In the genomic region with DNA sequence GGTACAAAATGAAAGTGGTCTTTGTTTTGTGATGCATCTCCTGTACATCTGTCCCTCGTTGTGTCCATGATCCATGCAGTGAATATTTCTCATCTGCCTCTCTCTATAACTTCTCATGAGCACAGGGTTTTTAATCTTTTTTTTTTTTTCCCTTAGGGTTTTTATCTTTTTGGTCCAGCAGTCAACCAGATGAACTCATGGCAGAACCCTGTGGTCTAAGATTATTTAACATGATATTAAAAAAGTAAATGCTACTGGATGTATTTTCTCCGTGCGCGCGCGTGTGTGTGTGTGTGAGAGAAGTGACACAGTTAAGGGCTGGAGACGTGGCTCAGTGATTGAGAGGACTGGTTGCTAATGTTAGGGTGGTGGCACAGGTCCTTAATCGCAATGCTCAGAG, we compare ENCODE assay signal across 37 mouse cellular contexts. TPM values are rescaled to one million over a fixed set of nuclear protein-coding genes. Genes with fewer than 3 reads are reported as not detected.
"Had no signal": no experiment of that assay in that cellular context is flagged by ENCODE, and none has a peak within 500 bp of the region (broad histone marks: within the 10 kb centered on the region; RNA-seq: fewer than 3 reads in every experiment).

No protein-coding gene starts in this region.

- H3K4me2 ChIP-seq: limb, embryonic 12.5 days; limb, embryonic 13.5 days; limb, embryonic 15.5 days; liver, embryonic 11.5 days; liver, embryonic 12.5 days; liver, embryonic 13.5 days; liver, embryonic 15.5 days; lung, embryonic 14.5 days; lung, embryonic 15.5 days; midbrain, embryonic 12.5 days; midbrain, embryonic 15.5 days; neural tube, embryonic 12.5 days had no signal

- H3K4me1 ChIP-seq: limb, embryonic 10.5 days; limb, embryonic 12.5 days; limb, embryonic 13.5 days; limb, embryonic 15.5 days; liver, embryonic 12.5 days; liver, embryonic 13.5 days; liver, embryonic 15.5 days; lung, embryonic 15.5 days; megakaryocyte, embryonic 14.5 days; midbrain, embryonic 10.5 days; midbrain, embryonic 12.5 days; midbrain, embryonic 15.5 days; neural tube, embryonic 12.5 days had no signal

- H3K4me3 ChIP-seq: left cerebral cortex, adult 2 months; limb, embryonic 10.5 days; limb, embryonic 12.5 days; limb, embryonic 13.5 days; limb, embryonic 15.5 days; liver, embryonic 12.5 days; liver, embryonic 13.5 days; liver, embryonic 15.5 days; lung, embryonic 15.5 days; megakaryocyte, embryonic 14.5 days; midbrain, embryonic 10.5 days; midbrain, embryonic 12.5 days; midbrain, embryonic 15.5 days; myocyte; neural tube, embryonic 12.5 days had no signal

- DNase-seq: left cerebral cortex, postnatal 4 days; liver; liver, embryonic 13.5 days; liver, postnatal 0 days; lung, adult 18-20 months; lung, adult 2 months; lung, embryonic 14.5 days; lung, postnatal 10 days; lung, postnatal 14 days; lung, postnatal 36 days; lung, postnatal 4 days; midbrain, embryonic 14.5 days had no signal

- ATAC-seq: liver, embryonic 12.5 days; liver, postnatal 0 days; lung, postnatal 0 days; midbrain, embryonic 15.5 days; midbrain, embryonic 16.5 days had no signal

- H3K27ac ChIP-seq: left cerebral cortex, adult 2 months; limb, embryonic 10.5 days; limb, embryonic 12.5 days; limb, embryonic 13.5 days; limb, embryonic 15.5 days; liver, embryonic 12.5 days; liver, embryonic 13.5 days; liver, embryonic 14.5 days; liver, embryonic 15.5 days; lung, embryonic 15.5 days; macrophage; midbrain, embryonic 10.5 days; midbrain, embryonic 12.5 days; midbrain, embryonic 15.5 days; neural tube, embryonic 12.5 days had no signal

- H3K27me3 ChIP-seq: limb, embryonic 12.5 days; limb, embryonic 13.5 days; limb, embryonic 15.5 days; liver, embryonic 12.5 days; liver, embryonic 13.5 days; liver, embryonic 15.5 days; lung, embryonic 15.5 days; megakaryocyte, embryonic 14.5 days; midbrain, embryonic 12.5 days; midbrain, embryonic 15.5 days; neural tube, embryonic 12.5 days had no signal

- H3K9ac ChIP-seq: limb, embryonic 12.5 days; limb, embryonic 13.5 days; limb, embryonic 15.5 days; liver, embryonic 12.5 days; liver, embryonic 13.5 days; liver, embryonic 14.5 days; liver, embryonic 15.5 days; liver, postnatal 0 days; lung, embryonic 14.5 days; lung, embryonic 15.5 days; midbrain, embryonic 12.5 days; midbrain, embryonic 15.5 days; neural tube, embryonic 12.5 days had no signal

- H3K9me3 ChIP-seq: limb, embryonic 15.5 days; liver, embryonic 15.5 days; lung, embryonic 15.5 days; midbrain, embryonic 15.5 days had no signal

RNA-seq across cellular contexts. Expression of a gene that starts 39.6 kb away (rescaled TPM):
- total RNA-seq: monocyte, adult 5-6 weeks had no signal

RNA-seq across cellular contexts. Expression of a gene that starts 39.7 kb away (rescaled TPM):
- total RNA-seq: left cerebral cortex, postnatal 25 days; liver, adult 2 months; megakaryocyte, adult 5-6 weeks; midbrain, postnatal 0 days; monocyte, adult 5-6 weeks had no signal
- polyA plus RNA-seq: liver, adult 2 months; liver, embryonic 13.5 days; liver, embryonic 15.5 days; liver, embryonic 16.5 days; liver, postnatal 0 days; lung, adult 2 months; macrophage had no signal
